Mouse (Mus musculus): Measurements from ENCODE around the gene Daam1.

DNA sequence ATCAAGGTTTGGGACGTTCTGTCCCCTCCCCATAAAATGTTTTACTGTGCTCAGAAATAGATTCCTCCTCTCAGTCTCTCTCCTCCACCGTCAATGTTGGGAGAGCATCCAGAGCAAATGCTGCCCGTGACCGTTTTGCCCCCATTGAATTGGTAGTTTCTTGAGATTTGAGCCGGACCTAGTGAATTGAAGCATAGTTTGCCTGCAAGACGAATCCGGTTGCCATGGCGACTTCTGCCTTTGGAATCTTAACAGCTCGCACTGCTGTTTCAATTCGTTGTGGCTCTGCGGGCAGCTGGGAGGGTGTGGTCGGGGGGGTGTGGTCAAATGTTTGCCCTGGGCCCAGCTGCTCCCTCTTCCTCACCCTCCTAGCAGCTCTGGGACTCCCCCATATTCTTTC is 1.3 kb downstream of the Daam1 start:
- TF ChIP-seq GATA1 (IDR thresholded peaks at IDR 0.05; ENCODE audit: borderline replicate concordance, low read length) (no peak), FLI1 (IDR thresholded peaks at IDR 0.05; ENCODE audit: low read length) (no peak)
